Mouse (Mus musculus) CH12.LX (cell line): Measurements from ENCODE around the gene Tomm40l. TPM values are rescaled to one million over a fixed set of nuclear protein-coding genes. Genes with fewer than 3 reads are reported as not detected.

Experiments used
- DNase-seq: peaks from one replicate; pipeline ENCODE4 v3.0.0-alpha.2; 2013; ENCODE audit errors: extremely low read depth
- H3K27ac ChIP-seq: 2 replicates; pipeline ENCODE4 v1.5.1; 2012; ENCODE audit warnings: low read depth, mild to moderate bottlenecking, control low read depth, moderate library complexity; ENCODE audit not compliant: insufficient read depth
- H3K27me3 ChIP-seq: replicated peaks from 2 replicates; pipeline ENCODE3; 2012; ENCODE audit warnings: inconsistent platforms
- H3K36me3 ChIP-seq, 2 experiments: replicated peaks in 1 of 2; 2 replicates each; pipeline versions ENCODE3 to v1.6.1; 2012; ENCODE audit warnings: inconsistent platforms in 1 of 2, low read length in 1 of 2, mild to moderate bottlenecking in 1 of 2, mixed read lengths in 1 of 2, moderate library complexity in 1 of 2; ENCODE audit not compliant: control insufficient read depth in 1 of 2, insufficient read depth in 1 of 2
- H3K4me1 ChIP-seq, 2 experiments: 2 replicates each; pipeline ENCODE4 v1.6.1; 2012; ENCODE audit warnings: inconsistent platforms in 1 of 2, moderate library complexity in 1 of 2; ENCODE audit not compliant: insufficient read depth in 2 of 2, control insufficient read depth in 1 of 2
- H3K4me2 ChIP-seq: 2 replicates; pipeline ENCODE4 v1.6.1; 2012; ENCODE audit warnings: low read depth, mild to moderate bottlenecking, control low read depth; ENCODE audit not compliant: poor library complexity, insufficient read depth, severe bottlenecking
- H3K4me3 ChIP-seq, 3 experiments: fragments of 150-350 bp in 1 of 3; sonication (generic) in 1 of 3; replicated peaks in 1 of 3; 2 replicates each; pipeline versions ENCODE3 to v1.5.1; 2011 to 2012; ENCODE audit warnings: low read depth in 2 of 3, low read length in 2 of 3, mild to moderate bottlenecking in 2 of 3, moderate library complexity in 2 of 3, control low read depth in 1 of 3, improper control_type of control experiment in 1 of 3, inconsistent platforms in 1 of 3, mixed read lengths in 1 of 3; ENCODE audit not compliant: poor library complexity in 1 of 3
- H3K79me2 ChIP-seq: replicated peaks from 2 replicates; pipeline ENCODE4 v1.6.1; 2012; ENCODE audit warnings: mild to moderate bottlenecking, moderate library complexity; ENCODE audit not compliant: control insufficient read depth, poor library complexity, insufficient read depth, severe bottlenecking; ENCODE audit errors: extremely low read depth
- H3K9ac ChIP-seq: 2 replicates; pipeline ENCODE4 v1.6.1; 2012; ENCODE audit warnings: low read depth, mild to moderate bottlenecking, control low read depth, moderate library complexity; ENCODE audit not compliant: insufficient read depth
- H3K9me3 ChIP-seq: replicated peaks from 2 replicates; pipeline ENCODE3; 2012; ENCODE audit warnings: low read length, inconsistent platforms, mixed read lengths
- BHLHE40 ChIP-seq: IDR thresholded peaks from 2 replicates; pipeline ENCODE4 v1.6.1; 2011; ENCODE audit warnings: mild to moderate bottlenecking, low read depth, low read length, improper control_type of control experiment
- CHD1 ChIP-seq: IDR thresholded peaks from 2 replicates; pipeline ENCODE4 v1.6.1; 2012; ENCODE audit warnings: low read depth, low read length, improper control_type of control experiment, inconsistent platforms
- ELF1 ChIP-seq: IDR thresholded peaks from 2 replicates; pipeline ENCODE4 v1.6.1; 2014; ENCODE audit warnings: low read depth, mild to moderate bottlenecking, inconsistent platforms, low read length, improper control_type of control experiment
- EP300 ChIP-seq: IDR thresholded peaks from 2 replicates; pipeline ENCODE4 v1.6.1; 2011; ENCODE audit warnings: low read length, improper control_type of control experiment
- ETS1 ChIP-seq: conservative IDR thresholded peaks from 2 replicates; pipeline ENCODE4 v1.6.1; 2012; ENCODE audit warnings: low read depth, mild to moderate bottlenecking, inconsistent platforms, low read length, improper control_type of control experiment, moderate library complexity
- GABPA ChIP-seq: IDR thresholded peaks from 2 replicates; pipeline ENCODE4 v1.6.1; 2012; ENCODE audit warnings: low read depth, low read length, improper control_type of control experiment, inconsistent platforms; ENCODE audit not compliant: insufficient replicate concordance
- HCFC1 ChIP-seq: IDR thresholded peaks from 2 replicates; pipeline ENCODE4 v1.6.1; 2012; ENCODE audit warnings: low read depth, mild to moderate bottlenecking, inconsistent platforms, low read length, improper control_type of control experiment
- JUN ChIP-seq: IDR thresholded peaks from 2 replicates; pipeline ENCODE4 v1.6.1; 2011; ENCODE audit warnings: low read depth, mild to moderate bottlenecking, low read length, improper control_type of control experiment, moderate library complexity; ENCODE audit not compliant: insufficient read depth
- MAFK ChIP-seq: IDR thresholded peaks from 2 replicates; pipeline ENCODE4 v1.6.1; 2011; ENCODE audit warnings: low read length, improper control_type of control experiment; ENCODE audit not compliant: insufficient replicate concordance
- MAX ChIP-seq: IDR thresholded peaks from 2 replicates; pipeline ENCODE4 v1.6.1; 2011; ENCODE audit warnings: low read length, improper control_type of control experiment
- MAZ ChIP-seq: IDR thresholded peaks from 2 replicates; pipeline ENCODE4 v1.6.1; 2012; ENCODE audit warnings: low read depth, mild to moderate bottlenecking, inconsistent platforms, low read length, improper control_type of control experiment, moderate library complexity
- MYC ChIP-seq: IDR thresholded peaks from 2 replicates; pipeline ENCODE4 v1.6.1; 2011; ENCODE audit warnings: low read depth, mild to moderate bottlenecking, improper control_type of control experiment, low read length
- NELFE ChIP-seq: IDR thresholded peaks from 2 replicates; pipeline ENCODE4 v1.6.1; 2011; ENCODE audit warnings: low read depth, low read length, improper control_type of control experiment
- PAX5 ChIP-seq: IDR thresholded peaks from 2 replicates; pipeline ENCODE4 v1.6.1; 2012; ENCODE audit warnings: low read length, inconsistent platforms, mixed read lengths
- POLR2A ChIP-seq: IDR thresholded peaks from 2 replicates; pipeline ENCODE4 v1.6.1; 2011; ENCODE audit warnings: low read depth, mild to moderate bottlenecking, improper control_type of control experiment, low read length
- POLR2AphosphoS2 ChIP-seq: IDR thresholded peaks from 2 replicates; pipeline ENCODE4 v1.6.1; 2011; ENCODE audit warnings: low read depth, low read length, improper control_type of control experiment
- RAD21 ChIP-seq: IDR thresholded peaks from 2 replicates; pipeline ENCODE4 v1.6.1; 2011; ENCODE audit warnings: low read depth, mild to moderate bottlenecking, low read length, improper control_type of control experiment, moderate library complexity
- TBP ChIP-seq: conservative IDR thresholded peaks from 2 replicates; pipeline ENCODE4 v1.6.1; 2011; ENCODE audit warnings: low read depth, low read length, improper control_type of control experiment
- TCF12 ChIP-seq: IDR thresholded peaks from 2 replicates; pipeline ENCODE4 v1.6.1; 2014; ENCODE audit warnings: low read depth, mild to moderate bottlenecking, inconsistent platforms, low read length, improper control_type of control experiment
- USF1 ChIP-seq: IDR thresholded peaks from 2 replicates; pipeline ENCODE4 v1.6.1; 2014; ENCODE audit warnings: low read depth, mild to moderate bottlenecking, inconsistent platforms, low read length, improper control_type of control experiment
- ZKSCAN1 ChIP-seq: IDR thresholded peaks from 2 replicates; pipeline ENCODE4 v1.6.1; 2012; ENCODE audit warnings: low read depth, inconsistent platforms, low read length, improper control_type of control experiment, borderline replicate concordance
- ZNF384 ChIP-seq: IDR thresholded peaks from 2 replicates; pipeline ENCODE4 v1.6.1; 2012; ENCODE audit warnings: low read depth, low read length, improper control_type of control experiment, inconsistent platforms
- dilution Hi-C: fragments of 300-500 bp; cut with MboI; formaldehyde crosslinking; loops from 2 replicates; pipeline ENCODE4 v1.14.3; 2020; ENCODE audit warnings: low sequenced_read_pairs; ENCODE audit not compliant: extremely low pct_unique_long_range_greater_than_20kb, extremely low pct_ligation_motif_present
- in situ Hi-C: fragments of 300-500 bp; cut with MboI; formaldehyde crosslinking; loops from 3 replicates; pipeline ENCODE4 v1.14.3; 2019; ENCODE audit warnings: low sequenced_read_pairs, low pct_ligation_motif_present, low pct_unique_long_range_greater_than_20kb, mixed read lengths
- polyA plus RNA-seq: library from polyadenylated mRNA; unstranded; fragments of >175 nt; gene quantifications from 2 replicates; pipeline ENCODE4 v1.2.1, GENCODE M21; 2012; ENCODE audit warnings: low read depth; ENCODE audit not compliant: insufficient read length
- total RNA-seq, 2 experiments: library from RNA; depleted of rRNA; stranded (reverse); fragments of 300-350 nt in 1 of 2; fragments of >200 nt in 1 of 2; gene quantifications; 2 replicates each; pipeline ENCODE4 v1.2.3; 2012 to 2014

Tomm40l gene
- total and polyA plus RNA-seq, 3 experiments: 24.7 to 37.1 (median 36.0) TPM

- Histone ChIP-seq H3K9ac (no peak overlapping the region), H3K4me2 (no peak overlapping the region), H3K79me2 (no peaks in the 10 kb centered on the region), H3K9me3 (no peaks in the 10 kb centered on the region), H3K36me3 (no peaks in the 10 kb centered on the region), H3K4me1 (no peaks in the 10 kb centered on the region), H3K27ac (no peak overlapping the region), H3K4me3 (no peak overlapping the region), H3K27me3 (peaks cover 39% of the 10 kb centered on the region)
- no peak for DNase-seq
- dilution Hi-C loops (no loop called here), in situ Hi-C loops (no loop called here)
- TF ChIP-seq NELFE (no peak), BHLHE40 (no peak), MYC (no peak), POLR2A (no peak), TCF12 (no peak), ELF1 (no peak), CHD1 (no peak), ZNF384 (no peak), TBP (no peak), GABPA (no peak), MAZ (no peak)
These were observed 22.8 kb downstream of the Tomm40l start for GRCm38 (mm10) chr1:171199532-171199931.

- Histone ChIP-seq H3K27me3 (peaks cover 34% of the 10 kb centered on the region), H3K79me2 (no peaks in the 10 kb centered on the region), H3K4me3 (peak within 1 kb of the TSS in 1 of 3 experiments; percentile 23), H3K9ac (no peak within 1 kb of the TSS), H3K36me3 (no peaks in the 10 kb centered on the region), H3K27ac (no peak within 1 kb of the TSS), H3K4me2 (peak within 1 kb of the TSS; percentile 48), H3K4me1 (no peaks in the 10 kb centered on the region), H3K9me3 (no peaks in the 10 kb centered on the region)
- no peak for TF ChIP-seq HCFC1
- TF ChIP-seq MYC: no peak
- TF ChIP-seq EP300: no peak
- TF ChIP-seq POLR2A: no peak
- no peak for TF ChIP-seq USF1
- no peak for TF ChIP-seq PAX5
- no peak for TF ChIP-seq ZNF384
- no peak for TF ChIP-seq MAFK
- TF ChIP-seq GABPA: no peak
- TF ChIP-seq RAD21: no peak
- TF ChIP-seq MAX: no peak
- no peak for TF ChIP-seq MAZ
- TF ChIP-seq POLR2AphosphoS2: no peak
- TF ChIP-seq ZKSCAN1: no peak
- TF ChIP-seq BHLHE40: no peak
- TF ChIP-seq JUN: no peak
- no peak for TF ChIP-seq ETS1
- dilution Hi-C loops (no loop called here), in situ Hi-C loops (no loop called here)
- DNase-seq: no peak
These were observed 26.4 kb downstream of the Tomm40l start, which contains the start of gene Pcp4l1 for GRCm38 (mm10) chr1:171195887-171196397. Gene Pcp4l1 (minus strand): TSS chr1:171196268.
